Mouse (Mus musculus) spleen, embryonic (tissue): ENCODE measurements at regions not wholly inside any gene's neighbourhood (a gene's known extent, or its start where the extent isn't known, plus 50 kb on each side); places are given as distances from the start of the nearest gene placed in this dataset.

Experiments used
- CTCF ChIA-PET: fragments of 350-600 bp; sonication (Branson Sonifier 250); formaldehyde crosslinking; loops from one replicate; lab custom pipeline; 2022; lab: Charles Lee

DNA sequence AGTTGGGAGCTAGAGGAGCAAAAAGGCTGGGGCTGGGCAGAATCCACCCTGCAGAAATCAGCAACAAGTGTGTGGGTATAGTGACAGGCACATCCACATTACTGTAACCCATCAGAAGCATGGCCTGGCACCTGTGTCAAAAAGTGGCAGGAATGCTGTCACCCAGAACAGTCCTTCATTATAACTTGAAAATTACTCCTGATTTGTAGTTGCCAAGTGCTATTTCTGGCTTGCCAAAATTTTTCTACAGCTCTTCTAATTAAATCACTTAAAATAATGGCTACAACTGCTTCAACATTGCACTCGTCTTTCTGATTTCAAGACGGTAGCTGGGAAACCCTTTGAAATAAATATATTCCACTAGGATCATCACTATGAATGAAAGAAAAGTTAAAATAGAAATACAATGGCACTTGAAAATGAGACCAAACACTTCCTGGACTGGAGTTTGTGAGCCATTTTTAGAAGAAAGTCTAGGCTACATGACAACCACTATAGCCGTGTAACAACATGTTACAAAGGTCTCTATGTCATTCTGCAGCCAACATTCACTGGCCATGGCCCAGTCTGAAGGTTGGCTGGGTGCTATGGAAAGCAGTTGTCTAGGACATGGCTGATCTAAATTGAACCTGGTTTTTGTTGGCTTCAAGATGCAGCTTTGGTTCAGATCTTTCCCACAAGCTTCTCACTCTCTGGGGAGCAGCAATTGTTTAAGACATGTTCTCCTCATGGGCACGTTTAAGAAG, 190.6 kb upstream of the Tapt1 start:
- CTCF ChIA-PET = no interaction called here

- CTCF ChIA-PET = no interaction called here
Observed at GRCm38 (mm10) chr5:44414441-44414840, 188.0 kb upstream of the Tapt1 start.

- CTCF ChIA-PET = no interaction called here
Observed at GRCm38 (mm10) chr5:44403300-44403699, 176.9 kb upstream of the Tapt1 start.

DNA sequence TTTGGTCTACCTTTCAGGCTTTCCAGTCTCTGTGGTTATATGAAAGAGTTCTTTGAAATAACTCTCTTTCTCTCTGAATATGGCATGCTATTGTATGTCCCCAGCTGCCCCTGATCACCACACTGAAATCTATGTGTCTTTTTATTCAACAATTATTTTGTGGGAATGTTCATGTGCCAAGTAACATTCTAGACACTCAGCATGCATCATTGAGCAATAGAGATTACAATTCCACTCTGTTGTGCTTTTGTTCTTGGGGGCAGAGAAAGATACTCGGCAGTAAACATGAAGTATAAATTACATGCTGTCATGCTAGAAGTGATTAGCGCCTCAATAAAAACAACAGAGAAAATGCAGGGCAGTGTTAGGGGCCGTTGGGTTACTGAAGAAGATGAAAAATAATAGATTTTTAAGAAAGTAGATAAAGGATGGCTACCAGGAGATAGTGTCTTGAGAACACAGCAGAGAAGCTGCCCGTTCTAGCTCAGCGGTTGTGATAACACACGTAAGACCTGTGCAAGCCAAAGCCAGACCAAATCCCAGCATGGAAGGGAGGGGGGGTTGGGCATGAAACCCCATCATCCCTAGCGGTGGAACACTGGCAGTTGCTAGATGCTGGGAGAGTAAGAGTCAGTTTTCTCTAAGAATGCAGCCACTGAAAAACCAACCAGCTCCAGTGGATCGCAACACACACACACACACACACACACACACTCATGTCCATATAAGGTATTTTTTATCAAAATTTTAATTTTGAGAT, 174.3 kb upstream of the Tapt1 start:
- CTCF ChIA-PET = no interaction called here

- CTCF ChIA-PET = no interaction called here
Observed at GRCm38 (mm10) chr5:44387237-44387810, 160.9 kb upstream of the Tapt1 start.

GRCm38 (mm10) chr5:44386176-44386575, 159.8 kb upstream of the Tapt1 start:
- CTCF ChIA-PET = no interaction called here

DNA sequence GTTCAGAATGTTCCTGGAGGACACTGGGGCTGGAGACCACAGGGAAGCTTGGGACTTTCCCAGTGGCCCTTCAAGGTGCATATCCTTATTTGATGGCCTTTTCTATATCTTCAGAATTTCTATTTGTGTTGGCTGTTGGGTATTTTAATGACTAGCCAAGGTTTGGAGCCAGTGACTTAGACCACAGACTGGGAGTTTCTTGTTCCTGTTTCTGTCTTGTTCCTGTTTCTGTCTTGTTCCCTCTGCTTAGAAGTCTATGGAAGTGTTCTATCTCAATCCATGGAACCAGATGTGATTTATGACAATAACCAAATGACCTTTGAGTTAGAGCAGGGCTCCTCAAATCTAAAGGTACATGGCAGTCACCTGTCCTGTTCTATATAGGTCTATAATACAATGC, 156.6 kb upstream of the Tapt1 start:
- CTCF ChIA-PET = no interaction called here

DNA sequence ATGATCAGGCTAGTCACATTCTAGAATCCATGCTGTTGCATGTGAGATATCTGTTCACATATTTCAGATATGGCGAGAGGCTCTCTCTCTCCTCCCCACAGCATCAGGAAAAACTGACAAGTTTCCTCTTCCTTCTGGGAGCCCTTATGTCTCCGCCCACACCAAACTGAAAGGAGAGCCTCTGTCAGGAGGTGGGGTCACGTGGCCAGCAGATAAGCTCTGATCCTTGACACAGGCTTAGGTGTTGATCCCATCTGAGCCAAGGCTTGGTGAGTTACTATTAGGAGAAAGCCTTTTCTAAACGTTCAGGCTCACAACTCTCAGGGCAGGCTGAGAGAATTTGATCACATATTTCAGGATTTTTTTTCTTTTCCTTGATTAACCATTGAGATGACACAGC, 143.6 kb upstream of the Tapt1 start:
- CTCF ChIA-PET = no interaction called here

GRCm38 (mm10) chr5:44352324-44352723, 125.9 kb upstream of the Tapt1 start:
- CTCF ChIA-PET = interaction anchor here (0.7 kb wide), 1 partner anchor 953 kb away, joined by 4 read pairs; no protein-coding TSS in a partner anchor

DNA sequence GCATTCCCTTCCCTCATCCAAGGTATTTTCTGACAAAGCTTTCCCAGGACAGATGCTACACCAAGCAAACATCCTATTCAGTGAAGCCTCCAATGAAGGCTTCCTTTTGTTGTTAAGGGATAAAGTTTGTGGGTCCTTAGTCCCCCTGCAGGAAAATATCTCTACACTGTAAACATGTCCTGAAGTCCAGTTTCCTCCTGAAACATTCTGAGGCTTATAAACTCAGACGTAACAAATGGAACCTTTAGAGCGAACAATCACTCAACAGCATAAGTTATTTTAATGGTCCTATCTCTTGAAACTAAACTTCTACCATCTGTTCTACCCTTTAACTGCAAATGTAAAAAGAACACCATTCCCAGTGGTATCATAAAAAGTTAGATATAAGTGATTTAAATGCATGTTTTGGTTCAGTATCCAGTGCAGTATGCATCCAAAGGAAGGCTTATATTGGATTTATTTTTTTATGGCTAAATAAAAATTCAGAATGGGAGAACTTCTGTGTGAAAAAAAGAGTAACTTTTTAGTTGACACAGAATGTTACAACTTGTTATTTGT, 115.1 kb upstream of the Tapt1 start:
- CTCF ChIA-PET = interaction anchor here (0.6 kb wide), 1 partner anchor 7 kb away, joined by 4 read pairs; no protein-coding TSS in a partner anchor

- CTCF ChIA-PET = no interaction called here
Observed at GRCm38 (mm10) chr5:44338662-44339061, 112.2 kb upstream of the Tapt1 start.

DNA sequence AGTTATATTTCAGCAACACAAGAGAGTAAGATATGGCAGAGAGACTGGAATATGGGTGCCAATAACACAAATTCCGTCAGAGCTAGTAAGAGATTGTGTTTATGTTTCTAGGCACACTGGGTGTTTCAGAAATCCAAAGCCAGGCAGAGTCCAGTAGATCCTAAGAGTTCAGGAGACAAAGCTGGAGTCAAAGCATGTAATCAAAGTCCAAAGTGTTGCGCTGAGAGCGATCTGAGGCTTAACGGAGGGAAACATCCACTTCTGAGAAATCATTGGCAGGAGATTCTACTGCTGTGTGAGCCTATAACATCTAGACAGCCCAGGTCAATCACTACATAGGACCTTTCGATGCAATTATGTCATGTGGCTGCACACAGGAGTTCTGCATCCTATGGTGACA, 109.3 kb upstream of the Tapt1 start:
- CTCF ChIA-PET = no interaction called here

DNA sequence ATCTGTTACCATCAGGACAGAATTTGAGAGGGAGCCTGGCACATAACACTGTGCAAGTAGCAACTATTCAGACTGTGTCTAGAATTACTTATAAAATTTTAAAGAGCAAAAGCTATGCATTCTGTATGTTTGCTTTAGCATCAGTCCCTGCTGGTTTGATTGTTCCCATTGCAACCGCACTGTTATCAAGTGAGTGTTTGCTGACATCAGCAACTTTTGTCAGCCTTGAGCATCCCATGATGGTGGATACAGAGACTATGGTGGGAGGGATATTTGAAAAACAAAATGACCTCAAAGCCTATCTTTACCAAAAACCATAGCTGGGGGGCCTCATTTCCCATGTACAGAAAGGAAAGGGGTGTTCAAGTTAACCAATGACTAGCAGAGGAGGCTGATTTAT, 93.2 kb upstream of the Tapt1 start:
- CTCF ChIA-PET = no interaction called here

- CTCF ChIA-PET = no interaction called here
Observed at GRCm38 (mm10) chr5:44306769-44307557, 80.5 kb upstream of the Tapt1 start.

DNA sequence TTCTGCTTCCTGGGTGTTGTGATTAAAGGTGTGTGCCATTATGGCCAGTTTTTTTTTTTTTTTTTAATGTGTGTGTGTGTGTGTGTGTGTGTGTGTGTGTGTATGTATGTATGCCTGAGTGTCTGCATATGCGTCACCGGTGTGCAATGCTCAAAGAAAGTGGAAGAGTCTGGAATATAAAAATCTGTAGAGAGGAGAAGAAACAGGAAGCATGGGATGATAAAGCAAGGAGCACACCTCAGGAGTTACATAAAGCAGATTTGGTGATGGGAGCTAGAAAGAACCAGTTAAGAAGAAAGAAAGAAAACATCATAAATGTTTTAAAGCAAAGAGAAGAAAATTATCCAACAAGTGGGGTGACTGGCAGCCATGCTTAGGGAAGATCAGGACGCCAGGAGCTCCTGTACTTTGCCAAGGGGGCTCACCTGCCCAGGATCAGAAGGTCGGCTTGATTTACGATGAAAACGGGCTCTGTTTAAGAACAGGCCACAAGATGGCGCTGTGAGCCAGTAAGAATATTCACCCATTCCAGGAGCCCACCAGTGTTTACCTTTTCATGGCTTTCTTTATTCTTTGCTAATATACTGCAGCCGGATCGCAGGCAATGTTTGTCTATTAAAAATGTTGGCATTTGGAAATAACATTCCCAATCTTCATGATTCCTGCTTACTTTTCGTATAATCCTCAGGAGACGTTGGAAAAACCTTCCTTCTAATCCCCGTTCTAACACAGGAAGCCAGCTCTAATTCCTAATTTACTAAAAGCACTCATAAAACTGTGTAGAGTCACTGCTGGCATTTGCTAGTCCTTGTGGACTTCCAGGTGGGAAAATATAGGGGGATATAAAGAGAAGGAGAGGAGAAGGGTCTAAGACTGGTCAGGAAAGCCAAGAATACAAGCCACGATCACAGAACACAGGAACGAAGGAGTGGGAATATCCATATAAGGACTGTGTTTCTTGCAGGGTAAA, 77.7 kb upstream of the Tapt1 start:
- CTCF ChIA-PET = interaction anchor here (0.7 kb wide), 1 partner anchor 47 kb away, joined by 3 read pairs; no protein-coding TSS in a partner anchor

- CTCF ChIA-PET = no interaction called here
Observed at GRCm38 (mm10) chr5:44284384-44284783, 58.0 kb upstream of the Tapt1 start.
